Mouse (Mus musculus) small intestine, adult 2 months (tissue): Measurements from ENCODE around the gene Tspan11. TPM values are rescaled to one million over a fixed set of nuclear protein-coding genes. Genes with fewer than 3 reads are reported as not detected.

Source experiments
- H3K27ac ChIP-seq: fragments of 200-500 bp; 2 replicates; pipeline ENCODE4 v1.5.1; 2012; ENCODE audit warnings: low read depth, low read length, control low read depth, inconsistent platforms; ENCODE audit not compliant: insufficient read depth
- H3K27me3 ChIP-seq: fragments of 200-500 bp; 2 replicates; pipeline ENCODE4 v1.6.1; 2012; ENCODE audit warnings: mild to moderate bottlenecking, moderate library complexity, low read length, inconsistent platforms; ENCODE audit not compliant: control insufficient read depth, insufficient read depth
- H3K36me3 ChIP-seq: fragments of 200-500 bp; 2 replicates; pipeline ENCODE4 v1.6.1; 2012; ENCODE audit warnings: mild to moderate bottlenecking, low read length, control low read depth, inconsistent platforms; ENCODE audit not compliant: control insufficient read depth, insufficient read depth
- H3K4me1 ChIP-seq: fragments of 200-500 bp; 2 replicates; pipeline ENCODE4 v1.6.1; 2012; ENCODE audit warnings: low read length, inconsistent platforms, mixed read lengths; ENCODE audit not compliant: control insufficient read depth, insufficient read depth, insufficient read length
- H3K4me3 ChIP-seq: fragments of 200-500 bp; 2 replicates; pipeline ENCODE4 v1.5.1; 2012; ENCODE audit warnings: low read depth, mild to moderate bottlenecking, control low read depth, inconsistent platforms, low read length, moderate library complexity
- CTCF ChIP-seq: fragments of 200-500 bp; IDR thresholded peaks from 2 replicates; pipeline ENCODE4 v1.5.1; 2012; ENCODE audit warnings: low read depth, mild to moderate bottlenecking, control low read depth, inconsistent platforms, low read length, moderate library complexity, mixed read lengths; ENCODE audit not compliant: insufficient replicate concordance, insufficient read length; ENCODE audit errors: extremely low read depth
- POLR2A ChIP-seq: fragments of 200-500 bp; IDR thresholded peaks from 2 replicates; pipeline ENCODE4 v1.6.1; 2012; ENCODE audit warnings: low read depth, mild to moderate bottlenecking, control low read depth, inconsistent platforms, low read length, moderate library complexity
- WGBS: fragments of 180-500 bp; shearing (Covaris S2); methylation state at CpG from one replicate; pipeline ENCODE4 v1.1.7; 2018; 5-methylcytosine and 5-hydroxymethylcytosine counted together
- polyA plus RNA-seq: library from polyadenylated mRNA; depleted of rRNA; stranded (reverse); fragments of >200 nt; gene quantifications from 2 replicates; pipeline ENCODE4 v1.2.3, GENCODE M21; 2012

The Tspan11 gene
- polyA plus RNA-seq, 1 experiment: 0.37 TPM

DNA sequence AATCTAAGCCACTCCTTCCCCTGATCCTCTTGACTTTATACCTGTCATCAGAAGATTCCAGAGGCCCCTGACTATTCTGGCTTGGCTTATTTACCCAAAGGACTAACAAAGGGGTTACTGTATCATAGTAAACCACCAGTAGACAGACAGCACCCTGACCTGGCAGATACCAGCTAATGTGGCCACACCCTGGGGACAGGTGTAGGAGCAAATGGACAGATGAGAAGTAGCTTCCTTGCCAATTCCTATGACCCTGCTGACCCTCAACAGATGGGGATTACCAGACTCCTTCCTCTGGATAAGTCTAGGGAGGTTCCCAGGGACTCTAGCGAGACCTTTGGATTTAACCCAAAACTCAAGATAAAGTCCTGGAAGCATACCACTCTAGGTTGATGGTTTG is 72.8 kb downstream of the Tspan11 start:
- TF ChIP-seq CTCF: no peak
- TF ChIP-seq POLR2A: no peak
- Histone ChIP-seq H3K36me3 (no peaks in the 10 kb centered on the region), H3K27me3 (no peaks in the 10 kb centered on the region), H3K27ac (no peak overlapping the region), H3K4me3 (no peak overlapping the region), H3K4me1 (no peaks in the 10 kb centered on the region)
- 42% methylated on average over 1 of the region's 1 CpGs for WGBS

GRCm38 (mm10) chr6:127965497-127965896 is 78.1 kb downstream of the Tspan11 start:
- TF ChIP-seq POLR2A (no peak), CTCF (no peak)
- WGBS: 68% methylated on average over 8 of the region's 8 CpGs
- Histone ChIP-seq H3K4me1 (no peaks in the 10 kb centered on the region), H3K27me3 (no peaks in the 10 kb centered on the region), H3K36me3 (no peaks in the 10 kb centered on the region), H3K4me3 (no peak overlapping the region), H3K27ac (no peak overlapping the region)

DNA sequence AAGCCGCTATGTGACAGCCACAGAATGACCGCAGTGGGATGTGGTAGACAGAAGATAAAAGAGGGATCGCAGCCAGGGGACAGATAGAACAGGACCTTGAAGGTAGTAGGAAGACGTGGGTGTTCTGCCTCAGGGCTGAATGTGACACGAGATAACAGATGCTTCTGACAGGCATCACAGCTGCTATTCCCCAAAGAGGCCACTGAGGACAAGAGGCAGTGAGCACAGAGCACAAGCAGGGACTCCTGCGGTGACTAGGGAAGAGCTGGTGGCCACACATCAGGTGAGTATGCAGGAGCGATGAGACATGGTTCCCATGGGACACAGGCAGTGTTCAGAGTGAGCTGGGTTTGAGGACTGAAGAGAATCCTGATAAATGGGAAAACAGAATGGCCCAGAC is 82.3 kb downstream of the Tspan11 start:
- 75% methylated on average over 7 of the region's 7 CpGs for WGBS
- H3K4me3 ChIP-seq: no peak overlapping the region
- H3K27ac ChIP-seq: no peak overlapping the region
- H3K4me1 ChIP-seq: no peaks in the 10 kb centered on the region; the same call in 1 of the 2 replicates
- H3K36me3 ChIP-seq: no peaks in the 10 kb centered on the region
- no peak for TF ChIP-seq POLR2A
- H3K27me3 ChIP-seq: no peaks in the 10 kb centered on the region

DNA sequence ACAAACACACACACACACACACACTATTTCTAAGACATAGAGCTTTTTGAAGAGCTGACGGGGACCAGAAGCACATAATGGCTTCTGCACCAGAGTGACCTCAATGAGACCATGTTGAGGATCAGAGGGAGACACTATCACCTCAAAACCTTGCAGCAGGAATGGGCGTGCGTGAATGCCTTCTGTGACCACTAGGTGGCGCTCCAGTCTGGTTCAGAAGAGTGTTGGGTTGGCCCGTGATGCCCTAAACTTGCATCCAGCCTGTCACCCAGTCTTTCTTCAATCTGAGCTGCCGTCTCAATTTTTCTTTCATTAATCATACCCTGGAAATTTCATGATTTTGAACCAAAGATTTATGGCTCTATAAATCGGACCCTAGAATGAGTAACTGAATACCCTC is 82.7 kb downstream of the Tspan11 start:
- Histone ChIP-seq H3K27me3 (no peaks in the 10 kb centered on the region), H3K4me3 (no peak overlapping the region), H3K4me1 (no peaks in the 10 kb centered on the region; the same call in 1 of the 2 replicates), H3K27ac (no peak overlapping the region), H3K36me3 (no peaks in the 10 kb centered on the region)
- WGBS: 8% methylated on average over 7 of the region's 7 CpGs
- TF ChIP-seq POLR2A: no peak
- TF ChIP-seq CTCF: peak; percentile 72; the same call in 1 of the 2 replicates

DNA sequence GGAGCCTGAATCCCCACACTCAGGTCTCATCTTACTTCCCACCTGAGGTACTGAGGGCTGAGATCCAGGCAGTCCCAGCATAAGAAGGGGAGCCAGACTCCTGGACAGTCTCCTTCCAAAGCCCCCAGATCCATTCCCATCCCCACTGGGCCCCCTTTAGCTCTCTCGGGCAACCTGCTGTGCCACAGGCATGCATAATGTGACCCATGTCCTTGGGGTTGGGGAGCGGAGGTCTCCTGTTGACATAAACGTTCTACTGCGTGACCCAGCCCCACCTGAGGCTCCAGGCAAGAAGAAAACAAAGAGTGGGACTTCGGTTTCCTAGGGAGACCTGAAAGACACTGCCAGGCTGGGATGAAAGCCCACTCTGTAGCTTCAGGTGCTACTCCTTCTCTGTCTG is 83.5 kb downstream of the Tspan11 start:
- Histone ChIP-seq H3K4me3 (no peak overlapping the region), H3K36me3 (no peaks in the 10 kb centered on the region), H3K4me1 (no peaks in the 10 kb centered on the region; the same call in 1 of the 2 replicates), H3K27me3 (no peaks in the 10 kb centered on the region), H3K27ac (no peak overlapping the region)
- TF ChIP-seq CTCF: no peak
- 59% methylated on average over 5 of the region's 5 CpGs for whole genome bisulfite sequencing

DNA sequence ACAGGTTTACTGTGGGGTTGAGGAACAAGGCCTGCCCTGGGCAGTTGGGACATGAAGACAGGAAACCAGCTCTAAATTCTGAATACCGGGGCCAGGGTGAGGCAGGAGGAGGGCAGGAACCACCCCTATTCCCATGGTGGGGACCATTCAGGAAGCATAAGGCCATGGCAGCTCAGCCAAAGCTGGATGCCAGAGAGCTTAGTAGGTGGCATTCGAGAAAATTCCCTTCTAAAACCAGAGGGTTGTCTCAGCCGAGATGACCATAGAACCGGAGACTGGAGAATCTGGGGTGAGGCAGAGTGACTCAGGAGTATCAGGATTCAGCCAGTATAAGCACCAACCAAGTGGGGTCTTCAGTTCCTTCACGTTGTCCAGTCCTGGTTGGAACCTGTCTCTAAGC is 84.5 kb downstream of the Tspan11 start:
- Histone ChIP-seq H3K27me3 (no peaks in the 10 kb centered on the region), H3K27ac (no peak overlapping the region), H3K4me3 (no peak overlapping the region), H3K4me1 (no peaks in the 10 kb centered on the region; the same call in 1 of the 2 replicates), H3K36me3 (no peaks in the 10 kb centered on the region)
- WGBS: 84% methylated on average over 5 of the region's 5 CpGs
- no peak for TF ChIP-seq CTCF
- TF ChIP-seq POLR2A: no peak

GRCm38 (mm10) chr6:127973553-127973952 is 86.2 kb downstream of the Tspan11 start:
- Histone ChIP-seq H3K4me1 (no peaks in the 10 kb centered on the region; the same call in 1 of the 2 replicates), H3K27me3 (no peaks in the 10 kb centered on the region), H3K36me3 (no peaks in the 10 kb centered on the region), H3K27ac (no peak overlapping the region), H3K4me3 (no peak overlapping the region)
- WGBS: 66% methylated on average over 6 of the region's 6 CpGs
- no peak for TF ChIP-seq POLR2A
- no peak for TF ChIP-seq CTCF

- TF ChIP-seq CTCF: no peak
- no peak for TF ChIP-seq POLR2A
- Histone ChIP-seq H3K27ac (no peak overlapping the region), H3K27me3 (no peaks in the 10 kb centered on the region), H3K36me3 (no peaks in the 10 kb centered on the region), H3K4me3 (no peak overlapping the region), H3K4me1 (no peaks in the 10 kb centered on the region; the same call in 1 of the 2 replicates)
- 50% methylated on average over 9 of the region's 9 CpGs for WGBS
These were observed 86.6 kb downstream of the Tspan11 start for GRCm38 (mm10) chr6:127974000-127974399.
